Comparison of ENCODE assay signal across 28 mouse cellular contexts in genomic region chr3:88746139-88746870, GRCm38 (mm10). TPM values are rescaled to one million over a fixed set of nuclear protein-coding genes. Genes with fewer than 3 reads are reported as not detected.
A peak's percentile ranks its signal among the peaks of the same experiment; 100 is the strongest.
DNase-seq lines count a peak whose midpoint lies in the region; ATAC-seq and TF ChIP-seq lines count a peak whose summit lies in the region.
"Had no signal": no experiment of that assay in that cellular context is flagged by ENCODE, and none has a peak within 500 bp of the region (broad histone marks: within the 10 kb centered on the region; RNA-seq: fewer than 3 reads in every experiment).

No protein-coding gene starts in this region.

- no peaks in the 10 kb centered on the region for H3K27me3 ChIP-seq in lung, postnatal 0 days (replicated peaks; ENCODE audit: insufficient read depth, low read length)
- no peaks in the 10 kb centered on the region for H3K27me3 ChIP-seq in intestine, postnatal 0 days (replicated peaks; ENCODE audit: control insufficient read depth, insufficient read depth, low read length)
- H3K27me3 ChIP-seq in hindbrain, embryonic 12.5 days, result no peaks in the 10 kb centered on the region
- H3K27me3 ChIP-seq: embryonic facial prominence, embryonic 12.5 days; limb, embryonic 12.5 days; neural tube, embryonic 13.5 days; stomach, embryonic 15.5 days had no signal

- no peak overlapping the region for H3K4me2 ChIP-seq in lung, postnatal 0 days (replicated peaks; ENCODE audit: low read depth, low read length)
- H3K4me2 ChIP-seq in intestine, postnatal 0 days (replicated peaks; ENCODE audit: low read depth), result no peak overlapping the region
- H3K4me2 ChIP-seq in hindbrain, embryonic 12.5 days (replicated peaks), result no peak overlapping the region
- H3K4me2 ChIP-seq: embryonic facial prominence, embryonic 12.5 days; hindbrain, embryonic 14.5 days; limb, embryonic 12.5 days; liver, embryonic 11.5 days; neural tube, embryonic 13.5 days; stomach, embryonic 15.5 days had no signal

- TF ChIP-seq EP300 in lung, postnatal 0 days (IDR thresholded peaks at IDR 0.05), result no peak

- TF ChIP-seq CTCF in lung, postnatal 0 days (IDR thresholded peaks at IDR 0.05), result no peak
- TF ChIP-seq CTCF in intestine, postnatal 0 days (IDR thresholded peaks at IDR 0.05; ENCODE audit: low read depth), result no peak

- 80% methylated on average over 14 of the region's 15 CpGs for WGBS in lung, postnatal 0 days
- WGBS in intestine, postnatal 0 days, result 50% methylated on average over 13 of the region's 15 CpGs
- WGBS in hindbrain, embryonic 12.5 days, result 93% methylated on average over 14 of the region's 15 CpGs

- no peaks in the 10 kb centered on the region for H3K36me3 ChIP-seq in lung, postnatal 0 days (ENCODE audit: insufficient read depth, low read length)
- H3K36me3 ChIP-seq in intestine, postnatal 0 days (ENCODE audit: control insufficient read depth, insufficient read depth), result no peaks in the 10 kb centered on the region
- H3K36me3 ChIP-seq in hindbrain, embryonic 12.5 days, result peaks cover 86% of the 10 kb centered on the region

- H3K9me3 ChIP-seq in lung, postnatal 0 days (ENCODE audit: low read length), result 0 out of 2 replicates have a peak, but pooled peaks cover 4% of the 10 kb centered on the region
- no peaks in the 10 kb centered on the region for H3K9me3 ChIP-seq in intestine, postnatal 0 days (ENCODE audit: control insufficient read depth)
- H3K9me3 ChIP-seq in hindbrain, embryonic 12.5 days (replicated peaks), result peaks cover 25% of the 10 kb centered on the region
- H3K9me3 ChIP-seq: stomach, embryonic 15.5 days had no signal

- no peak overlapping the region for H3K27ac ChIP-seq in lung, postnatal 0 days (ENCODE audit: low read length)
- peak overlapping the region; percentile 81 for H3K27ac ChIP-seq in intestine, postnatal 0 days (ENCODE audit: low read depth, low read length)
- no peak overlapping the region for H3K27ac ChIP-seq in hindbrain, embryonic 12.5 days
- H3K27ac ChIP-seq: embryonic facial prominence, embryonic 12.5 days; hindbrain, embryonic 14.5 days; layer of hippocampus, adult 2 months; limb, embryonic 12.5 days; neural tube, embryonic 13.5 days had no signal

- H3K9ac ChIP-seq in lung, postnatal 0 days (replicated peaks; ENCODE audit: low read depth), result no peak overlapping the region
- H3K9ac ChIP-seq in intestine, postnatal 0 days (ENCODE audit: low read depth, low read length), result no peak overlapping the region
- no peak overlapping the region for H3K9ac ChIP-seq in hindbrain, embryonic 12.5 days
- H3K9ac ChIP-seq: embryonic facial prominence, embryonic 12.5 days; hindbrain, embryonic 14.5 days; limb, embryonic 12.5 days; liver, postnatal 0 days; neural tube, embryonic 13.5 days; stomach, embryonic 15.5 days had no signal

- H3K4me1 ChIP-seq in lung, postnatal 0 days (ENCODE audit: insufficient read depth, low read depth, low read length), result no peaks in the 10 kb centered on the region
- H3K4me1 ChIP-seq in intestine, postnatal 0 days (replicated peaks; ENCODE audit: control insufficient read depth, insufficient read depth, low read length), result no peaks in the 10 kb centered on the region
- no peaks in the 10 kb centered on the region for H3K4me1 ChIP-seq in hindbrain, embryonic 12.5 days
- H3K4me1 ChIP-seq: embryonic facial prominence, embryonic 12.5 days; limb, embryonic 12.5 days; neural tube, embryonic 13.5 days; stomach, embryonic 15.5 days had no signal

- no peak overlapping the region for H3K4me3 ChIP-seq in lung, postnatal 0 days (ENCODE audit: low read depth, low read length)
- H3K4me3 ChIP-seq in intestine, postnatal 0 days (ENCODE audit: low read depth, low read length), result no peak overlapping the region
- no peak overlapping the region for H3K4me3 ChIP-seq in hindbrain, embryonic 12.5 days
- H3K4me3 ChIP-seq: embryonic facial prominence, embryonic 12.5 days; layer of hippocampus, adult 2 months; limb, embryonic 12.5 days; myocyte; neural tube, embryonic 13.5 days; stomach, embryonic 15.5 days had no signal

- ATAC-seq in lung, postnatal 0 days, result peak; percentile 59
- peak; percentile 46 for ATAC-seq in intestine, postnatal 0 days
- no peak for ATAC-seq in hindbrain, embryonic 12.5 days (ENCODE audit: low FRiP score)
- ATAC-seq: inflammation-experienced regulatory T-cells, adult 6 months; liver, postnatal 0 days; midbrain, embryonic 16.5 days had no signal

- DNase-seq in lung, postnatal 0 days (ENCODE audit: low spot score), result peak; percentile 22
- no peak for DNase-seq in lung, postnatal 25 days (ENCODE audit: low spot score)
- peak; percentile 15 for DNase-seq in ZHBTc4 (ENCODE audit: low read depth, low spot score)
- no peak for DNase-seq in layer of hippocampus, adult 9-11 months
- no peak for DNase-seq in adrenal gland, postnatal 10 days
- DNase-seq: adrenal gland, postnatal 36 days; B cell, adult 2 months; cerebellum, adult 11 months; cerebellum, postnatal 25 days; gastrocnemius, postnatal 25 days; kidney, postnatal 25 days; layer of hippocampus, postnatal 36 days; liver, postnatal 0 days; lung, postnatal 36 days; retina, postnatal 1 day; right cerebral cortex, postnatal 25 days had no signal

RNA-seq across cellular contexts. Expression of gene Syt11, which starts 28.7 kb away (rescaled TPM):
- 4.9 and 5.6 TPM in 2 replicates for polyA plus RNA-seq in lung, postnatal 0 days (2015; fragmentation: Nextera tagmentation; extraction: Ambion mirVana)
- polyA plus RNA-seq in intestine, postnatal 0 days (2015; fragmentation: Nextera tagmentation; extraction: Ambion mirVana), result 8.6 and 10.1 TPM in 2 replicates
- 153 and 157 TPM in 2 replicates for polyA plus RNA-seq in hindbrain, embryonic 12.5 days (2016; fragmentation: Nextera tagmentation; extraction: Ambion mirVana)
- 10 to 100 TPM; 10.5 to 18.4 TPM for total RNA-seq in adrenal gland, postnatal 10 days (2021)

RNA-seq across cellular contexts. Expression of gene Rit1, which starts 29.7 kb away (rescaled TPM):
- 88.6 and 98.4 TPM in 2 replicates for polyA plus RNA-seq in lung, postnatal 0 days (2015; fragmentation: Nextera tagmentation; extraction: Ambion mirVana)
- 48.8 and 50.2 TPM in 2 replicates for polyA plus RNA-seq in intestine, postnatal 0 days (2015; fragmentation: Nextera tagmentation; extraction: Ambion mirVana)
- 43.6 and 47.1 TPM in 2 replicates for polyA plus RNA-seq in hindbrain, embryonic 12.5 days (2016; fragmentation: Nextera tagmentation; extraction: Ambion mirVana)
- total RNA-seq in adrenal gland, postnatal 10 days (2021), result 10 to 100 TPM; 39.0 to 44.9 TPM

Comparison
In these comparisons a context has a peak if more than half of its experiments do, and no peak if none do; other contexts are left out.
1. DNase-seq: peak in lung, postnatal 0 days (single experiment) and ZHBTc4 (single experiment); none in lung, postnatal 25 days (single experiment), layer of hippocampus, adult 9-11 months (single experiment) and adrenal gland, postnatal 10 days (single experiment).
2. RNA of gene Syt11, which starts 28.7 kb away (polyA plus RNA-seq): 153 to 157 TPM in hindbrain, embryonic 12.5 days; 8.6 to 10.1 TPM in intestine, postnatal 0 days and 4.9 to 5.6 TPM in lung, postnatal 0 days; every median in the first group is over 10 times any median in the second.